Mouse (Mus musculus): ENCODE measurements around the gene Cabp7. TPM values are rescaled to one million over a fixed set of nuclear protein-coding genes. Genes with fewer than 3 reads are reported as not detected.
A peak's percentile ranks its signal among the peaks of the same experiment; 100 is the strongest.
"Not testable (repeated sequence)": the region's sequence is repeated elsewhere in the genome, so short reads cannot be mapped to it uniquely, and the experiment has no call there.

Gene Cabp7
- total RNA-seq, 2 experiments from 2014 or later, result 13.8 to 16.0 TPM

- no peak for DNase-seq (ENCODE audit: low spot score in 2 of 2)
- intact Hi-C loops (cut with DNase I), result no loop called here
Measured at GRCm38 (mm10) chr11:4714727-4715126, 31.9 kb downstream of the Cabp7 start.

DNA sequence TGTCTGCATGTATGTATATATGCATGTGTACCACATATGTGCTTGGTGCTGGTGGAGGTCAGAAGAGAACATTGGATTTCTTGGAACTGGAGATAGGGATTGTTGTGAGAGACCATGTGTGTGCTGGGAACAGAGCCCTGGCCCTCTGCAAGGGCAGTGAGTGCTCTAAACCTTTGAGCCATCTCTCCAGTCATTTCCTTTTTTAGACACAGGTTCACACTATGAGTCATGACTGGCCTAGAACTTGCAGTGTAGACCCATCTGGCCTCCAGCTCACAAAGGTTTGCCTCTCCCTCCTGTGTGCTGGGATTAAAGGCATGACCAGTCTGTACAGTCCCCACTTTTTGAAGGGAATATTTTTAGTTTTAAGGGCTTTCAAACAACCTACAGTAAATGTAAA is 33.8 kb downstream of the Cabp7 start:
- intact Hi-C loops (cut with DNase I), result no loop called here
- no peak for DNase-seq (ENCODE audit: low spot score in 2 of 2)

- intact Hi-C loops (cut with DNase I); DNase-seq (ENCODE audit: low spot score in 2 of 2): not testable (repeated sequence)
Measured at GRCm38 (mm10) chr11:4710188-4710587, 36.4 kb downstream of the Cabp7 start.

GRCm38 (mm10) chr11:4705178-4705577 is 41.4 kb downstream of the Cabp7 start:
- intact Hi-C loops (cut with DNase I), result no loop called here
- DNase-seq (ENCODE audit: low spot score in 2 of 2), result no peak

DNA sequence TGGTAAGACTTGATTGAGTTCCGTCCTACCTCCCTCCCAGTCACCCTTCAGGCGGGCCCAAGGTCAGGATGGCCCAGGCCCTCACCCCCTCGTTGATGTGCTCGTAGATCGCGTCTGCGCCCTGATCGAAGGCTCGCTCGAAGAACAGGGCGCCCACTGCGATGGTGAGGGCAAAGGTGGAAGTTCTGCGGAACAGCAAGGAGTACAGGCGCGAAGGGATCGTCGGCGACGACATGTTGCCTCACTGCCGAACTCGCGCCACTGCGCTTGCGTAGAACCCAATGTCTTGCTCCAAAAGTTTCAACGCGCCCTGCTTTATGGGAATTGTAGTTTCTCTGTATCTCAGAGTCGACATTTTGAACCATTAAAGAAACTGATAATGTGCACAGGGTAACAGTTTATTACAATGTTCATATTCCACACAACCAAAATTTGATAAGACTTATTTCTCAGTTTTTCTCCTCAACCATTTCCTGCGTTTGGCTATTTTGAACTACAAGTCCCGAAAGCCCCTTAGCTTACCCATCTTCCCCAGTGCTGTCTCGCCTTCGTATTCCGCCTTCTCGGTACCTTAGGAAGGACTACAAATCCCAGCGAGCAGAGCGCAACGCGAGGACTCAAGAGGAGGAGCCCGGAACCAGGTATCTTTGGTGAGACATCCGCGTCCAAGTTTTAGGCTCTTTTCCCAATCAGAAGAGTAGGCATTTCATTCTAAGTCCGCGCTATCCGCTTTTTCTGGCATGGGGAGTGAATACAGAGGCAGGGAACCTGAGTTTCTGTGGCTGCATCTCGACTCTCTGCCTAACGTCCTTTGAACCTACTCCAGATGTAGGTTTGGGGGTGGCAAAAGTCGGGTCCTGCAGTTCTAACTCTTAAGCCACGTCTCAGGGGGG is 42.3 kb downstream of the Cabp7 start, which contains the start of the genes Uqcr10 and Zmat5:
Gene Uqcr10 (minus strand): TSS at position 271 of the 893 bp plus-strand sequence.
Gene Zmat5 (plus strand): TSS at position 607 of the 893 bp plus-strand sequence.
- intact Hi-C loops (cut with DNase I), result no loop called here
- DNase-seq (ENCODE audit: low spot score in 2 of 2), result peak; percentile 93 to 97

GRCm38 (mm10) chr11:4703688-4704071 is 42.9 kb downstream of the Cabp7 start:
- intact Hi-C loops (cut with DNase I), result no loop called here

DNA sequence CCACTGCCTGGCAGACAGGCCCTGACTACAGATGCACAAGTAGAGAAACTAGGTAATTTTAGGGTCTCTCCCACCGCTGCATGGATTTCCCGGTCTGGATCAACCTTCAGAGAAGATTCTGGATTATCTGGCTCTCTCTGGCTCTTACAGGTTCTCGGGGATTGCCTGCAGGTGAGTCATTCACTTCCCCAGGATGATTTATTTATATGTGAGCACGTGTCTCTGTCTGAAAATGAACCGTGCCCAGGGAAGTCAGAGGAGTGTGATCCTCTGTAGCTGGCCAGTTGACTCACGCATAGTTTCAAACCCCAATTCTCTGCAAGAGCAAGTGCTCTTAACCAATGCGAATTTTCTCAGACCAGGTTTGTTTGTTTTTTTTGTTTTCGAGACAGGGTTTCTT is 45.9 kb downstream of the Cabp7 start:
- intact Hi-C loops (cut with DNase I), result no loop called here
- DNase-seq (ENCODE audit: low spot score in 2 of 2), result no peak

More at GRCm38 (mm10) chr11:4703688-4704071, 42.9 kb downstream of the Cabp7 start:
- no peak for DNase-seq (ENCODE audit: low spot score in 2 of 2)

DNA sequence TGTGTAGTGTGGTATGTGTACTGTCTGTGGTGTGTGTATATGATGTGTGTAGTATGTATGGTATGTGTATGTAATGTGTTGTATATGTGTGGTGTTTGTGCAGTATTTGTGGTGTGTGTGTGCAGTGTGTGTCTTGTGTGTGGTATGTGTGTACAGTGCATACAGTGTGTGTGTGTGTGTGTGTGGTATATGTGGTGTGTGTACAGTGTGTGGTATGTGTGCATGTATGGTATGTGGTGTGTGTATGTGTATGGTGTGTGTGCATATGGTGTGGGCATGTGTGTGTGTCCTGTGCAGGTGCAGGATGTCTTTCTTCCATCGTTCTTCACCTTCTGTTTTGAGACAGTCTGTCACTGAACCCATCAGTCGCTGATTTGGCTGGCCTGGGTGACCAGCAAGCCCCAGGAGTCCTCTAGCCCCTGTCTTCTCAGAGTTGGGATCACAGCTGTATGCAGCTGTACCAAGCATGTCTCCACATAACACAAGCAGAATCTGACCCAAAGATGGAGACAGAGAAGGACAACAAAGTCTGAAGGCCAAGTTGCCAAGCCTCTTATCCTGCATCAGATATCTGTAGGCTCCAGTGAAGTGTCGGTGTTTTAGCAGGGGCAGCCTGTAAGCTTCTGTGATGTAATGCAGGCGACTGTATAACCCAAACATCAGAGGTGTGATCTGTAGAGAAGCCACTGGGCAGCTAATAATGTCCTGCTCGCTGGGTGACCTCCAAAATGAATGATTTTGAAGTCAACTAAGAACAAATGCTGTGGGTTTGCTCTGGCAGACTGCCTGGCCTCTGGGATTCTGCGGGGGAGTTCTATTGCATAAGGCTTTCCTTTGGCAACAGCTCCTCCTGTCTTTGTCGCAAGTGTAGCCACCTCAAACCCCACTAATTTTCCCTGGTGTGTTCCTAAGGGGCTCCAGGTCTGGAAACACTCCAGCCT is 49.3 kb downstream of the Cabp7 start:
- intact Hi-C loops (cut with DNase I), result no loop called here
- DNase-seq (ENCODE audit: low spot score in 2 of 2), result peak; percentile 73 to 88

GRCm38 (mm10) chr11:4692162-4692561 is 54.4 kb downstream of the Cabp7 start:
- intact Hi-C loops (cut with DNase I), result no loop called here
- DNase-seq (ENCODE audit: low spot score in 2 of 2), result no peak

DNA sequence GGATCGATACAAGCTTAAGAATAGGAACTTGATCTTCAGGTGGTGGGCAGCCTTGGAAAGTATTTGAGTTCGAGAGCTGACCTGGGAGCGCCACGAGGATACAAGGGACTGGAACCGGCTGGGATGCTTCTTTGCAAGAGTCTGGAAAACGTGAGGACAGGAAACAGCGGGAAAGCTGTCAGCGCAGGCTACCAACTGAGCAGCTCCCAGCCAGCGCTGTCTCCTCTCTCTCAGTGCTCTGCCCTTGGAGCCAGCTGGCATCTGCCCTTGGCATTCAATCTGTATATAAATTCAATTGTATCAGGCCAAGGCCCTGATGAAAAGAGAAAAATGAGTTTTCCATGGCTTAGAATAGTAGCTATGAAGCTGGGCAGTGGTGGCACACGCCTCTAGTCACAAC is 55.4 kb downstream of the Cabp7 start:
- DNase-seq (ENCODE audit: low spot score in 2 of 2), result no peak

DNA sequence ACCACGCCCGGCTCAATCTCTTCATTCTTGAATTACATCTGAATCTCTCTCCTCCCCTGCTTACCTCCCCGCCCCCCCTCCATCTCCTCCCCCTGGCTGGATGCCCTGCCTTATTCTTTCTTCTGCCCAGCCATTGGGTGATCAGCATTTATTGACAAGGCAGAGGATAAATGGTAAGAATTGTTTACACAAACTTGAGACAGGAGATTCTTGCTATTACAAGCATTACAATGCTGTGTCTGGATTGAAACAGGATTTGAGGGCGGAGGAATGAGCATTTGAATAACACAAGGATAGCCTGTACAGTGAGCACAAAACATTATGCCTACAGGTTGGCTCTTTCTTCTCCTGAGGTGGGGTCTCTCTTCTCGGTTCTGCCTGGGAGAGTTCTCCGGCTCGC is 56.2 kb downstream of the Cabp7 start:
- no peak for DNase-seq (ENCODE audit: low spot score in 2 of 2)
- intact Hi-C loops (cut with DNase I), result no loop called here

More for the DNA sequence above, 55.4 kb downstream of the Cabp7 start:
- intact Hi-C loops (cut with DNase I), result no loop called here

DNA sequence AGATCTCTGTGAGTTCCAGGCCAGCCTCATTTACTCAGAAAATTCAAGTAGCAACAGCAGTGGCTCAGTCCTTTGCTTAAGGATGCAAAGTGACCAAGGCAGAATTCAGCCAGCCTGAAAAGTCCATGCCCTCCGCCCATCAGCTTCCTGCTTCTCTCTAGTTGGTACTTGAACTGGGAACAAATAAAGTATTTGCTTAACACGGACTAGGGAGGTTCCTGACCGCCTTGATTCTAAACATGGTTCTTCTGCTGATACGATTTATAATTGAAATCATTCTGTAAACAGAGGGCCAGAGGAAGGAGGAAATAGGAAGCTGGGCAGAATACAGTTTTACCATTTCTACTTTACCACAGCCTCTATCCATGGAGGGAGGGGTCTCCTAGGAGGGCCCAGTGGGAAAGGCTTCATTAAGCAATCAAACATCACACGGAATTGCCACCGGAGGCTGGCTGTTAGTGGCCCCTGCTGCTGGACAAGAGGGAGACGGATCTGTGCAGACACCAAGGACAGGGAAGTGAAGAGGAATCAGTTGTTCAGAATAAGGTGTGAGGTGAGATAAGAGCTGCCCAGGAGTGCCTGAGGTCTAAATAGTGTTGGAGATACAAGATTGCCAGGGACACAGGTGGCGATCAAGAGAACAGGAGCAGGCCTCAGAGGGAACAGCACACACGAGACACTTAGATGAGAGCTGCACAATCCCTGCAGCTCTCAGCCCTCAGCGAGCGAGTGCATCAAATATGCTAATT is 57.8 kb downstream of the Cabp7 start:
- intact Hi-C loops (cut with DNase I), result no loop called here
- DNase-seq (ENCODE audit: low spot score in 2 of 2), result no peak

- intact Hi-C loops (cut with DNase I), result no loop called here
- DNase-seq (ENCODE audit: low spot score in 2 of 2), result no peak
Measured at GRCm38 (mm10) chr11:4687874-4688273, 58.7 kb downstream of the Cabp7 start.

DNA sequence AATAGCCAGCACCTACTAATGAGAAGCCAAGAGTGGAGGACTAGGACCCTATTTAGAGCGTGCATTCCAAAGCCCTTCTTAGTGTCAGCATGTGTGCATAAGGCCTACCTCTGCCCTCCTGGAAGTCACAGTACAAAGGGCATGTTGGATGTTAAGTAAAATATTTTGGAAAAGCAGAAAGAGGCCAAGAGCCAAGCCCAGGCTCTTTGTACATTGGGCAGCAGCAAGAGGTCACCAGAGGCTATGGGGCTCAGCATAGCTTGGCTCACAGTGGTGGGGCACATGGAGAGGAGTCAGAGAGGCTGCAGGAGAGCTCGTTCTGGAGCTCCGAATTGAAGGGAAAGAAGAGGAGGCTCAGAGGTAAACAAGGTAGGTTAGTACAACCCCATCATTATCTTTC is 59.6 kb downstream of the Cabp7 start:
- DNase-seq (ENCODE audit: low spot score in 2 of 2), result no peak
- intact Hi-C loops (cut with DNase I), result no loop called here

Other genes starting within 250 kb of the Cabp7 start
- 10 to 100 TPM; 66.0 to 68.7 TPM for gene Mtmr3, start 151.9 kb downstream of the Cabp7 start, total RNA-seq (2021)
- not detected for gene Gm11032, start 126.7 kb downstream of the Cabp7 start, total RNA-seq (2021)
- gene Ascc2, start 109.0 kb downstream of the Cabp7 start, total RNA-seq (2021), result 10 to 100 TPM; 18.8 to 18.9 TPM
- 100 to 1,000 TPM; 379 to 407 TPM for gene Uqcr10, start 42.4 kb downstream of the Cabp7 start, total RNA-seq (2021)
- 10 to 100 TPM; 27.8 to 30.8 TPM for gene Zmat5, start 42.1 kb downstream of the Cabp7 start, total RNA-seq (2021)
- 10 to 100 TPM; 76.2 to 76.5 TPM for gene Nf2, start 102.8 kb upstream of the Cabp7 start, total RNA-seq (2021)
- 10 to 100 TPM; 76.3 to 86.3 TPM for gene Nipsnap1, start 127.2 kb upstream of the Cabp7 start, total RNA-seq (2021)
- gene Thoc5, start 148.5 kb upstream of the Cabp7 start, total RNA-seq (2021), result 10 to 100 TPM; 34.4 to 37.6 TPM
- 10 to 100 TPM; 41.3 to 44.4 TPM for gene Nefh, start 201.3 kb upstream of the Cabp7 start, total RNA-seq (2021)
- gene Ap1b1, start 240.0 kb upstream of the Cabp7 start, total RNA-seq (2021), result 100 to 1,000 TPM; 149 to 152 TPM